Mouse (Mus musculus) cerebellum, adult 11-12 months (tissue): ENCODE results near the gene Lhfp.

Experiments
- DNase-seq: peaks from one replicate; pipeline ENCODE4 v3.0.0; 2022

Lhfp gene

DNA sequence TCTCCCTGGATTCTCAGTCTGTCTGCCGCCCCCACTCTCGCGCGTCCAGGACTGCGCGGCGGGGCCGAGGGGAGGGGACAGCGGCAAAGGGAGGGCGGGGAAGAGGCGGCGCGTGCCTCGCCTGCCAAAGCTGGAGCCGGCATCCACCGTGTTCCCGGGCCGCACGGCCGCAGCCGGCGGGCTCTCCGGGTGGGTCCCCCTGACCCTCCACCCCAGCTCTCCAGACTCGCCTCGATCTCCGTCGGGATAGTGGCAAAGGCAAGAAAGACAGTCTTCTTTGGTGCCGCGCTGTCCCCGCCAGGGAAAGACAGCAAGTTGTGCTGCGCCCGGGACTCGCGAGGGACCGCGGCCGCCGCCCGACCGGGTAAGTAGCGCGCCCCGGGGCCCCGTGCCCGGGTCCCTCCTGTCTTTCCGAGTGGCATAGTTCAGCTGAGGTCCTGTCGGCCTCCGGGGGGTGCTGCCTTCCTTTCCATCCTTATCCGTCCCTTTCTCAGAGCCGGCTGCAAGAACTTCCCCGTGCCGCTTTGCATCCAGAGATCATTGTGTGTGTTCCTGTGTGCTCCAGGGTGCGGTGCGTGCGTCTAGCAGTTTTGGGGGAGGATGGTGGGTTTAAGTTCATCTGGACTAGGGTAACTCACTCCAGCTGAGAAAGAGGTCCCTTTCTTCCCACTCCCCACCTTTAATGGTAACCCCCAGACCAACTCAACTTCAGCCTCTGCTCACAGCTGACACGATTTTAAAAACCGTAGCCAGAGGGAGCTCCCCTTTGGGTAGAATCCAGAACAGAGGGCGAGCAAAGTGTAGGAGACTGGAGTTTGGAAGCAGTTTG, at the start of gene Lhfp:
Lhfp (plus strand) TSS at position 118 of the 829 bp plus-strand sequence.
- DNase-seq = peak; percentile 77

DNA sequence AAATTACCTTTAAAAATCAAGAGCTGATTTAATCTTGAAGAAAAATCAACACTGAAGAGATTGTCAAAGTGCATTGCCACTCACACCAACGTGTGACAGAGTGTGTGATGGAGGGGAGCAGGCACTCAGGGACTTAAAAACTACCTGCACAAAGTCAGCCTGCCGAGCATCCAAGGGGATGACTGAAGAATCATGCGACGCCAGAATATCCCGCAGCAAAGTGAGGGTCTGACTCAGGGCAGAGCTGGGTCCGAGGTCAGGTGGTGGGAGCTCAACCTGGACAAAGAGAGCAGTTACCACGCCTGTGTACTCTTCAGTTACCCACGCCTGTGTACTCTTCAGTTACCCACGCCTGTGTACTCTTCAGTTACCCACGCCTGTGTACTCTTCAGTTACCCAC, 48.0 kb upstream of the Lhfp start:
- DNase-seq = no peak

GRCm38 (mm10) chr3:52994666-52995065, 46.7 kb upstream of the Lhfp start:
- DNase-seq = no peak

GRCm38 (mm10) chr3:52996635-52997034, 44.7 kb upstream of the Lhfp start:
- no peak for DNase-seq

- DNase-seq = no peak
These were observed 43.9 kb upstream of the Lhfp start for GRCm38 (mm10) chr3:52997381-52997780.

- DNase-seq = no peak
These were observed 42.1 kb upstream of the Lhfp start for GRCm38 (mm10) chr3:52999016-52999744.

DNA sequence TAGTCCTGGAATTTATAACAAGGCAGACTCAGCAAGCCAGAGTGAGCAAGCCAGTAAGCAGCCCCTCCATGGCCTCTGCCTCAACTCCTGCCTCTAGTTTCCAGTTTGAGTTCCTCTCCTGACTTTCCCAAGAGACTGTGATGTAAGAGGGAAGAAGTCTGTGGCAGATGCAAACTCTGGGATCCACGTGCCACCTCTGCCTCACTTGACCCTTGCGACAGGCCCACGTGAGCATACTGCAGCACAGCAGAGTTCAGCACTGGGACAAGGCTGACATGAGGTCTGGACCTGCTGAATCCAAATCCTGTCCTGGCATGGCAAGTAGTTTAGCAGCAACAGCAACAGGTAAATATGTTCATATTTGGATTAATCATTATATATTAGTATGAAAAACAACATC, 41.3 kb upstream of the Lhfp start:
- no peak for DNase-seq

DNA sequence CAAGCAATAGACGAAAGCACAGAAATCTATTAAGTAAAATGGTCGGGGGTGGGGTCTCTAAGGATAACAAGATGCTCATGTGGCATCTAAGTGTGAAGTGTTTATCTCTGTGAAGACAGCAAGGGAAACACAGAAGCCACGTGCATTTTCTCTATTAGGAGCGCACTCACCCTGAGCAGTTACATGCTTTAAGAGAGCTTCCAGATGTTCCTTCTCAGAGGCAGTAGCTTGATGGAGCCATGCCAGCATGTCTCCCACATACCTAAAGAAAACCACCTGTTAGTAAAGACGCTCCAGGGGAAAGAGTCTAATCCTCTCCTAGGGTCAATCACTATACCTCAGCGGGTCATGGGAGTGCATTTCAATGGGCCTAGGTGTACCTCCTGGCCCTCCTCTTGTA, 39.3 kb upstream of the Lhfp start:
- DNase-seq = no peak

DNA sequence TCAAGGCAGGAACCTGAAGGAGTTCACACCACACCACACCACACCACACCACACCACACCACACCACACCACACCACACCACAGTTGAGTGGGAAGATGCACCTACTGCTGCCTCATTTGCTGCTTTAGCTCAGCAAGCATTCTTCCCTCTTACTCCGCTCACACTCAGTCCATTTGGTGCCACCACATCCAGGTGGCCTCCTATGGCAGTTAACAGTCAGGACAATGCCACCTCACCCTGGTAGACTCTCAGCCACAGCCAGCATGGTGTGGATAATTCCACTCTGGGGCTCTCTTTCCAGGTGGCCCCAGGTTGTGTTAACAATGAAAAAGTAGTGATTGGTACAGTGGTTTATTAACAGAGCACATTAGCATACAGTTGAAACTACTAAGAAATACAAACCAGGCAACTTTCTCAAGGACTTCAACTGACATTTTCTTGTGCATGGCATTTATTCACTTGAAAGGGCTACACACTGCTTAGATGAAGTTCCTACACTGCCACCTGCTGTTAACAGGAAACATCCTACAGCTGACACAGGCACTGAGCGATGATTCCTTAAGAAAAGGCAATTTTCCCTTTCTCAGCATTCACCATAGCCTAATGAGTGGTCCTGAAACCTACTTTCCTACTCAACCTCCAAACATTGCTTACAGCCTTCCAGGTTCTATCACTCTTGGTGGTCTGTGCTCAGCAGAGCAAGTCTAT, 36.8 kb upstream of the Lhfp start:
- DNase-seq = no peak

GRCm38 (mm10) chr3:53007411-53007810, 33.9 kb upstream of the Lhfp start:
- no peak for DNase-seq

GRCm38 (mm10) chr3:53016436-53017340, 24.6 kb upstream of the Lhfp start, which contains the start of gene Cog6:
Gene Cog6, minus strand, starts transcription at chr3:53017237.
- DNase-seq = peak; percentile 92

DNA sequence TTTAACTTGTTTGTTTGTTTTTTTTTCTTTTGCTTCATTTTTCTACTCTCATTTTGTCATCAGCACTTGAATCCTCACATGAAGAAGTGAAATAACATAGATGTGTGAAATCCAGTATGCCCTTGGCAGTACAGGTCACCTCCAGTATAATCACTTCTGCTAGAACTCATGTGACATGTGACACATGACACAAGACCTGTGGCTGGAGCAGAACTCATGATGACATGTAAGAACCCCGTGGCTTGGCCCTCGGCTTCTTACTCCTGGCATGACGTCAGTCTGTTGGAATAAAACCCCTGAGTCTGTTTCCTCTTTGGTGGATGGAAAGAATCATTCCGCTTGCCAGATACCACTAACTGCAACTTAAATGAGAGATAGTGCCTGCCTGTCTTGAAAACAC, 14.0 kb upstream of the Lhfp start:
- no peak for DNase-seq

DNA sequence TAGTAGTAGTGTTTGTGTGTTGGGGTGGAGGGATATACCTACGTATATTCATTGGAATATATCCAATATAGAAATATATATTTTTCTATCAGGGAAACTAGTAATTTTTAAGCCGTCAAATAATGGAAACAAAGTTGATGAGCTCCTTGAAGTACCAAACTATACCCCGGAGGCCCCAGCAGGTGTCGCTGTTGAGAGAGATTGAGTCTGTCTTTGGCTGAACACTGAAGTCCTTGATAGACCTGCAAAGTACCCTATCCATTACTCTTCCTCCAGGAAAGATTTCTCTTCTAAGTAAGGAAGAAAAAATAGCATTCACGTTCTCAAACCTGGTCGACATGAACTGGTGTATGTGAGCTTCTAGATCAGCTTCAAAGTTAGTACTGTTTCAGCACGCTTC, 12.3 kb upstream of the Lhfp start:
- peak; percentile 62 for DNase-seq

GRCm38 (mm10) chr3:53031586-53031985, 9.7 kb upstream of the Lhfp start:
- DNase-seq = no peak

GRCm38 (mm10) chr3:53032432-53032831, 8.9 kb upstream of the Lhfp start:
- DNase-seq = no peak

DNA sequence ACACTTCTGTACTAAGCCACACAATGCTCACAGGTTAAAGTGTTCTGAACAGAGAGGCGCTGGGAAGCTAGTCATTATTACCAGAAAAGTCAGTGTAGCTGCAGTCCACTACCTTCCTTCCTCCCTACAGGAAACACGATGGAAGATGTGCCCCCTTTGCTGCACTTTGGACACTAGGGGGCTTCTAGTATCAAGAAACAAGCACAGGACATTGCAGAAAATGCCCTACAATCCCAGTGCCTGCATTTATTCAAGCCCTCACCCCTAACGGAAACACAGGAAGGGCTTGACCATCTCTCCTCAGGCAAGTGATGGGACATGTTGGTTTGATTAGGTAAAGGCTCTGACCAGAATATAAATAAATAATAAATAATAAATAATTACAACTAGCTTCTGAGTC, 7.9 kb upstream of the Lhfp start:
- no peak for DNase-seq

- no peak for DNase-seq
These were observed 5.3 kb upstream of the Lhfp start for GRCm38 (mm10) chr3:53036076-53036475.

GRCm38 (mm10) chr3:53036941-53037340, 4.4 kb upstream of the Lhfp start:
- no peak for DNase-seq

- DNase-seq = no peak
These were observed 2.4 kb upstream of the Lhfp start for GRCm38 (mm10) chr3:53038913-53039312.

DNA sequence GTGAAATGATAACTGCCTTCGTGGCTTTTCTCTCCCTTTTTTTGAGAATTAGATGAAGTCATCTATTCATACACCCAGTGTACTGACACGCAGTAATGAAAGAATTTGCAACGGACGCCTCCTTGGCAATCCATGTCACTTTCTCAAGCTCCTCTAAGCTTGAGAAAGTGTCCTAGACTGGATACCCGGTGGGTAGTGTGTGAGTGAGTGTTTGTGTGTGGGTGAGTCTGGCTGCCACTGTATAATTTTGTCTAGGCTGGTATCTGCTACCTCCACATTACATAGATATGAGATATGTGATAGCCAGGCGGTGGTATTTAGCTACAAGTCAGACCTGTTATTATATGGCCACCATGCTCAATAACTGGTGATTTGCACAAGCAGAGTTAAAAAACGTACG, 1.6 kb upstream of the Lhfp start:
- DNase-seq = no peak

GRCm38 (mm10) chr3:53040593-53041410, 526 bp upstream of the Lhfp start:
- DNase-seq = no peak

GRCm38 (mm10) chr3:53042240-53042567, 876 bp downstream of the Lhfp start:
- no peak for DNase-seq
